Mouse (Mus musculus) neutrophil, adult 65 days (primary cell): ENCODE measurements around the gene Kif21a. TPM values are rescaled to one million over a fixed set of nuclear protein-coding genes. Genes with fewer than 3 reads are reported as not detected.

Experiments
- total RNA-seq: library from RNA; stranded (reverse); gene quantifications from 2 replicates; pipeline ENCODE4 v1.2.4, GENCODE M21; 2023

The Kif21a gene
- not detected in 2 replicates for total RNA-seq

GRCm38 (mm10) chr15:91049496-91050441 is at the start of gene Kif21a:
TSS of gene Kif21a (minus strand) at chr15:91049948.

Other genes with a start within 250 kb of the Kif21a start
- gene Abcd2, start 141.9 kb upstream of the Kif21a start, total RNA-seq: 57.8 and 63.6 TPM in 2 replicates
- 0.20 TPM in 1 of 2 replicates, not detected in the other for gene CN725425, start 149.5 kb upstream of the Kif21a start, total RNA-seq